In genomic region chr16:88938252-88938651, GRCm38 (mm10) we compare ENCODE assay signal across 14 mouse cellular contexts. TPM values are rescaled to one million over a fixed set of nuclear protein-coding genes. Genes with fewer than 3 reads are reported as not detected.
A peak's percentile ranks its signal among the peaks of the same experiment; 100 is the strongest.
DNase-seq lines count a peak whose midpoint lies in the region; ATAC-seq and TF ChIP-seq lines count a peak whose summit lies in the region.
"Had no signal": no experiment of that assay in that cellular context is flagged by ENCODE, and none has a peak within 500 bp of the region (broad histone marks: within the 10 kb centered on the region; RNA-seq: fewer than 3 reads in every experiment).

No protein-coding gene starts in this region.

- H3K4me2 ChIP-seq in intestine, postnatal 0 days (replicated peaks; ENCODE audit: low read depth), result no peak overlapping the region
- H3K4me2 ChIP-seq in intestine, embryonic 15.5 days (replicated peaks), result no peak overlapping the region

- no peak overlapping the region for H3K27ac ChIP-seq in intestine, postnatal 0 days (ENCODE audit: low read depth, low read length)
- no peak overlapping the region for H3K27ac ChIP-seq in intestine, embryonic 15.5 days

- WGBS in intestine, postnatal 0 days, result 68% methylated on average over 7 of the region's 7 CpGs
- 68% methylated on average over 7 of the region's 7 CpGs for WGBS in intestine, embryonic 15.5 days

- H3K27me3 ChIP-seq in intestine, postnatal 0 days (replicated peaks; ENCODE audit: control insufficient read depth, insufficient read depth, low read length), result no peaks in the 10 kb centered on the region
- H3K27me3 ChIP-seq in intestine, embryonic 15.5 days (replicated peaks), result no peaks in the 10 kb centered on the region
- H3K27me3 ChIP-seq: megakaryocyte, embryonic 14.5 days had no signal

- TF ChIP-seq CTCF in intestine, postnatal 0 days (IDR thresholded peaks at IDR 0.05; ENCODE audit: low read depth), result peak; percentile 57

- H3K4me1 ChIP-seq in intestine, postnatal 0 days (replicated peaks; ENCODE audit: control insufficient read depth, insufficient read depth, low read length), result no peaks in the 10 kb centered on the region
- no peaks in the 10 kb centered on the region for H3K4me1 ChIP-seq in intestine, embryonic 15.5 days (replicated peaks)
- H3K4me1 ChIP-seq: megakaryocyte, embryonic 14.5 days had no signal

- H3K36me3 ChIP-seq in intestine, postnatal 0 days (ENCODE audit: control insufficient read depth, insufficient read depth), result no peaks in the 10 kb centered on the region
- no peaks in the 10 kb centered on the region for H3K36me3 ChIP-seq in intestine, embryonic 15.5 days

- ATAC-seq in intestine, postnatal 0 days, result no peak
- ATAC-seq in intestine, embryonic 15.5 days, result no peak
- no peak for ATAC-seq in erythroid progenitor cell, adult 5-6 weeks (replicated peaks; ENCODE audit: low FRiP score, poor library complexity, severe bottlenecking)

- H3K4me3 ChIP-seq in intestine, postnatal 0 days (ENCODE audit: low read depth, low read length), result no peak overlapping the region
- H3K4me3 ChIP-seq in intestine, embryonic 15.5 days (replicated peaks), result no peak overlapping the region
- H3K4me3 ChIP-seq: erythroblast, embryonic 14.5 days; megakaryocyte, embryonic 14.5 days had no signal

- no peaks in the 10 kb centered on the region for H3K9me3 ChIP-seq in intestine, postnatal 0 days (ENCODE audit: control insufficient read depth)
- H3K9me3 ChIP-seq in intestine, embryonic 15.5 days, result no peaks in the 10 kb centered on the region

- H3K9ac ChIP-seq in intestine, postnatal 0 days (ENCODE audit: low read depth, low read length), result no peak overlapping the region
- H3K9ac ChIP-seq in intestine, embryonic 15.5 days, result no peak overlapping the region

- DNase-seq in 3T3-L1 (ENCODE audit: low read depth, low spot score) (peak; percentile 38), ES-CJ7 (ENCODE audit: low read depth, low spot score) (peak; percentile 76)
- peak; percentile 42 for DNase-seq in forelimb bud, embryonic 11.5 days (ENCODE audit: low read depth, low spot score)
- no peak for DNase-seq in kidney, adult 18-20 months
- DNase-seq in thymus, postnatal 36 days, result no peak

RNA-seq across cellular contexts. Expression of gene Krtap19-9b, which starts 6.2 kb away (rescaled TPM):
- polyA plus RNA-seq in intestine, postnatal 0 days (2015; fragmentation: Nextera tagmentation; extraction: Ambion mirVana), result not detected in 2 replicates
- polyA plus RNA-seq in intestine, embryonic 15.5 days (2015; fragmentation: Nextera tagmentation; extraction: Ambion mirVana), result not detected in 2 replicates
- not detected in 2 replicates for total RNA-seq in erythroid progenitor cell, adult 5-6 weeks (2015; ENCODE audit: low replicate concordance)
- not detected in 2 replicates for total RNA-seq in erythroid progenitor cell, adult 5-6 weeks (2017; ENCODE audit: low replicate concordance)
- total RNA-seq: adrenal gland, adult 18-20 months; left cerebral cortex, adult 18-20 months had no signal
- polyA plus RNA-seq: erythroblast, embryonic 14.5 days; heart, postnatal 0 days; small intestine, adult 2 months had no signal

RNA-seq across cellular contexts. Expression of gene Krtap16-3, which starts 24.4 kb away (rescaled TPM):
- not detected in 2 replicates for polyA plus RNA-seq in intestine, postnatal 0 days (2015; fragmentation: Nextera tagmentation; extraction: Ambion mirVana)
- not detected in 2 replicates for polyA plus RNA-seq in intestine, embryonic 15.5 days (2015; fragmentation: Nextera tagmentation; extraction: Ambion mirVana)
- total RNA-seq in erythroid progenitor cell, adult 5-6 weeks (2015; ENCODE audit: low replicate concordance), result not detected in 2 replicates
- total RNA-seq in erythroid progenitor cell, adult 5-6 weeks (2017; ENCODE audit: low replicate concordance), result not detected in 2 replicates
- total RNA-seq: adrenal gland, adult 18-20 months; left cerebral cortex, adult 18-20 months had no signal
- polyA plus RNA-seq: erythroblast, embryonic 14.5 days; heart, postnatal 0 days; small intestine, adult 2 months had no signal

RNA-seq across cellular contexts. Expression of gene Krtap19-5, which starts 42.0 kb away (rescaled TPM):
- polyA plus RNA-seq in intestine, postnatal 0 days (2015; fragmentation: Nextera tagmentation; extraction: Ambion mirVana), result not detected in 2 replicates
- not detected in 2 replicates for polyA plus RNA-seq in intestine, embryonic 15.5 days (2015; fragmentation: Nextera tagmentation; extraction: Ambion mirVana)
- not detected in 2 replicates for total RNA-seq in erythroid progenitor cell, adult 5-6 weeks (2015; ENCODE audit: low replicate concordance)
- total RNA-seq in erythroid progenitor cell, adult 5-6 weeks (2017; ENCODE audit: low replicate concordance), result not detected in 2 replicates
- total RNA-seq: adrenal gland, adult 18-20 months; left cerebral cortex, adult 18-20 months had no signal
- polyA plus RNA-seq: erythroblast, embryonic 14.5 days; heart, postnatal 0 days; small intestine, adult 2 months had no signal

RNA-seq across cellular contexts. Expression of gene Krtap19-4, which starts 53.4 kb away (rescaled TPM):
- polyA plus RNA-seq in intestine, postnatal 0 days (2015; fragmentation: Nextera tagmentation; extraction: Ambion mirVana), result not detected in 2 replicates
- not detected in 2 replicates for polyA plus RNA-seq in intestine, embryonic 15.5 days (2015; fragmentation: Nextera tagmentation; extraction: Ambion mirVana)
- total RNA-seq in erythroid progenitor cell, adult 5-6 weeks (2015; ENCODE audit: low replicate concordance), result not detected in 2 replicates
- total RNA-seq in erythroid progenitor cell, adult 5-6 weeks (2017; ENCODE audit: low replicate concordance), result not detected in 2 replicates
- total RNA-seq: adrenal gland, adult 18-20 months; left cerebral cortex, adult 18-20 months had no signal
- polyA plus RNA-seq: erythroblast, embryonic 14.5 days; heart, postnatal 0 days; small intestine, adult 2 months had no signal

Comparison
In these comparisons a context has a peak if more than half of its experiments do, and no peak if none do; other contexts are left out.
1. DNase-seq: peak in 3T3-L1 (single experiment), ES-CJ7 (single experiment) and forelimb bud, embryonic 11.5 days (single experiment); none in kidney, adult 18-20 months (single experiment) and thymus, postnatal 36 days (0 of 2).